Mouse (Mus musculus) stomach, postnatal 0 days (tissue): ENCODE measurements around the gene Fam92b.

Source experiments
- CTCF ChIP-seq: IDR thresholded peaks from 2 replicates; pipeline ENCODE4 v1.5.1; 2016; ENCODE audit warnings: antibody characterized with exemption, low read depth, mild to moderate bottlenecking, moderate library complexity
- EP300 ChIP-seq: optimal IDR thresholded peaks from 2 replicates; pipeline ENCODE3; 2016; ENCODE audit warnings: antibody characterized with exemption

DNA sequence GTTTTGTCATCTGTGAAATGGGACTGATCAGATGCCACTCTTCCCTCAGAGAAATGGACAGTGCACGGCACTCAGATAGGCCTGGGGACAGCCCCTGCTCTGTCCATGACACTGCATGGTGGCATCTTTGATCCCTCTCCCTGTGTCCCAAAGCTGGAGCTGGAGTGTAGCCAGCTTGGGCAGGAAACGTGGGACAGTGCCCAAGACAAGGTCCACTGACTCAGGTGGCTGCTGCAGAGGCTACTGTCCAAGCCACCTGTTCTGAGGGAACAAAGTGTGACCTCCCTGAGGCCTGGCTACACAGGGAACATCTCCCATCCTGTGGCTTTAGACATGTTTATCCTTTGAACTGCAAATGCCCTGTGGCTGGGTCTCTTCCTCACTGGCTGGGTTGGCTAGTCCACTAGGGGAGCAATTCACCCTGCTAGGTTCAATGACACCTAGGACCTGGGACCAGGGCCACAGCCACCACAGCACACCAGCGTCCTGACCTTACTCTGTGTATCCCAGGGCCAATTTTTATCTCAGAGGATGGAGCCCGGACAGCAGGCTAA, 4.7 kb upstream of the Fam92b start:
- TF ChIP-seq CTCF, result no peak
- no peak for TF ChIP-seq EP300
